Mouse (Mus musculus) forebrain, embryonic 11.5 days (tissue): ENCODE measurements around the gene Cyb5r1. TPM values are rescaled to one million over a fixed set of nuclear protein-coding genes. Genes with fewer than 3 reads are reported as not detected.

ENCODE experiments used
- ATAC-seq: fragments of 200-750 bp; cut with Nextera tagmentation; replicated peaks from 2 replicates; pipeline ENCODE4 v1.8.0; 2017; ENCODE audit warnings: moderate TSS enrichment; ENCODE audit not compliant: low FRiP score
- DNase-seq: peaks from one replicate; pipeline ENCODE4 v3.0.0-alpha.2; 2017; ENCODE audit warnings: low spot score
- H3K27ac ChIP-seq: fragments of 300-500 bp; sonication (generic); 2 replicates; pipeline ENCODE4 v1.5.1; 2014; ENCODE audit warnings: low read depth, low read length
- H3K27me3 ChIP-seq: fragments of 300-500 bp; sonication (generic); 2 replicates; pipeline ENCODE4 v1.6.1; 2014; ENCODE audit warnings: mild to moderate bottlenecking, low read length, mixed read lengths; ENCODE audit not compliant: control insufficient read depth, insufficient read depth
- H3K36me3 ChIP-seq: fragments of 300-500 bp; sonication (generic); 2 replicates; pipeline ENCODE4 v1.6.1; 2014; ENCODE audit warnings: mild to moderate bottlenecking, low read length, moderate library complexity, mixed read lengths; ENCODE audit not compliant: control insufficient read depth, insufficient read depth
- H3K4me1 ChIP-seq: fragments of 300-500 bp; sonication (generic); replicated peaks from 2 replicates; pipeline ENCODE4 v1.6.1; 2014; ENCODE audit warnings: low read length, mixed read lengths; ENCODE audit not compliant: control insufficient read depth, insufficient read depth
- H3K4me2 ChIP-seq: fragments of 300-500 bp; sonication (generic); 2 replicates; pipeline ENCODE4 v1.6.1; 2014; ENCODE audit warnings: low read depth, mild to moderate bottlenecking, low read length, moderate library complexity, mixed read lengths; ENCODE audit not compliant: severe bottlenecking
- H3K4me3 ChIP-seq: fragments of 300-500 bp; sonication (generic); 2 replicates; pipeline ENCODE4 v1.5.1; 2014; ENCODE audit warnings: low read depth, low read length
- H3K9ac ChIP-seq: fragments of 300-500 bp; sonication (generic); 2 replicates; pipeline ENCODE4 v1.6.1; 2014; ENCODE audit warnings: low read length
- H3K9me3 ChIP-seq: fragments of 300-500 bp; sonication (generic); 2 replicates; pipeline ENCODE4 v1.6.1; 2016; ENCODE audit warnings: low read length, mixed read lengths; ENCODE audit not compliant: control insufficient read depth
- WGBS: fragments of 180-500 bp; shearing (Covaris S2); extraction: QIAGEN DNeasy Blood & Tissue Kit; methylation state at CpG from one replicate; pipeline ENCODE4 v1.1.7; 2014; 5-methylcytosine and 5-hydroxymethylcytosine counted together
- polyA plus RNA-seq: library from polyadenylated mRNA; unstranded; fragments of >200 nt; fragmentation: Nextera tagmentation; extraction: Ambion mirVana; gene quantifications from 2 replicates; pipeline ENCODE4 v1.2.1, GENCODE M21; 2014

The Cyb5r1 gene
- polyA plus RNA-seq, 1 experiment from 2014 or later, result 25.8 TPM

DNA sequence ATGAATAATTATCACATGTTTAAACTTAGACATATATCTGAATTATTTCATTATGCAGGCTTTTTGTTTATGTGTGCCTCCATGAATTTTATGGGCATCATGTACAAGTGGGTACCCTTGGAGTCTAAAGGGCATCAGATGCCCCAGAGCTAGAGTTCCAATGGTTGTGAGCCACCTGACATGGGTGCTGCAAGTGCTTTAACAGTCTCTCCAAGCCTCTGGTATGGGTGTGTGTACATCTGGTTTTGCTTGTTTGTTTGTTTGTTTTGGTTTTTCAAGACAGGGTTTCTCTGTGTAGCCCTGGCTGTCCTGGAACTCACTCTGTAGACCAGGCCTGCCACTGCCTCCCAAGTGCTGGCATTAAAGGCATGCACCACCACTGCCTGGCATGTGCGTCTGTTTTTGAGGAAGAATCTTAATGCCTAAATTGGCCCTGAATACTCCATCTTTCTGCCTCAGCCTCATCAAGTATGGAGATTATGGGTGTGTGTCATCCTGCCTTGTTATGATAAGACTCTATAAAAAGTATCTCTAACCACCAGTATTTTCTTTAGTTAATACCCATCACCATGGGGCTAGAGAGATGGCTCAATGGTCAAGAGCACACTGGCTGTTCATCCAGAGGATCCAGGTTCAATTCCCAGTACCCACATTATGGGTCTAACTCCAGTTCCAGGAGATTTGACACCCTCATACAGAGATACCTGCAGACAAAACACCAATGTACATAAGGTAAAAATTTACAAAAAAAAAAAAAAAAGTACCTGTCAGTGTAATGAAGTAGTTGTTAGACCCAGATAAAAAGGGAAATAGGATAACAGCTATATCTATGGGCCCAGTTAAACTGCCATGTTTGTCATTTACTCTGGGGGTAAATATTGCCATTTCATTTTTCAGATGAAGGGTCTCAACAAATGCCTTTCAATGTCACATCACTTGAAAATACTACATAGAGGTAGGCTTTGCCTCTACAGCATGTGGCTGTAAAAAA, 55.2 kb downstream of the Cyb5r1 start:
- ATAC-seq (no peak), DNase-seq (no peak)

More for the DNA sequence above, 55.2 kb downstream of the Cyb5r1 start:
- WGBS, result 90% methylated on average over 1 of the region's 1 CpGs
- peaks cover 3% of the 10 kb centered on the region; the same call in 1 of the 2 replicates for H3K4me1 ChIP-seq
- H3K9ac ChIP-seq, result no peak overlapping the region
- H3K9me3 ChIP-seq, result no peaks in the 10 kb centered on the region
- no peaks in the 10 kb centered on the region for H3K27me3 ChIP-seq
- H3K4me3 ChIP-seq, result no peak overlapping the region
- H3K27ac ChIP-seq, result no peak overlapping the region
- no peak overlapping the region for H3K4me2 ChIP-seq
- peaks cover 3% of the 10 kb centered on the region; the same call in 1 of the 2 replicates for H3K36me3 ChIP-seq

Other genes with a start within 250 kb of the Cyb5r1 start
- gene Chil1, start 223.4 kb upstream of the Cyb5r1 start, polyA plus RNA-seq, result 0.27 and 0.65 TPM in 2 replicates
- gene Mybph, start 212.1 kb upstream of the Cyb5r1 start, polyA plus RNA-seq, result not detected in 2 replicates
- gene Adora1, start 170.1 kb upstream of the Cyb5r1 start, polyA plus RNA-seq, result 0.59 and 0.84 TPM in 2 replicates
- gene Myog, start 115.6 kb upstream of the Cyb5r1 start, polyA plus RNA-seq, result not detected in 2 replicates
- gene Ppfia4, start 72.6 kb upstream of the Cyb5r1 start, polyA plus RNA-seq, result 1.7 and 2.5 TPM in 2 replicates
- gene Tmem183a, start 43.6 kb upstream of the Cyb5r1 start, polyA plus RNA-seq, result 133 and 145 TPM in 2 replicates
- gene 4933406M09Rik, start 19.6 kb upstream of the Cyb5r1 start, polyA plus RNA-seq, result not detected in 2 replicates
- 77.0 and 77.8 TPM in 2 replicates for gene Adipor1, start 9.8 kb downstream of the Cyb5r1 start, polyA plus RNA-seq
- 34.1 and 36.3 TPM in 2 replicates for gene Klhl12, start 50.0 kb downstream of the Cyb5r1 start, polyA plus RNA-seq
- gene Rabif, start 89.1 kb downstream of the Cyb5r1 start, polyA plus RNA-seq, result 42.7 and 45.3 TPM in 2 replicates
- gene Mgat4e, start 144.1 kb downstream of the Cyb5r1 start, polyA plus RNA-seq, result not detected in 2 replicates
- 83.9 and 84.4 TPM in 2 replicates for gene Kdm5b, start 154.6 kb downstream of the Cyb5r1 start, polyA plus RNA-seq
- gene Syt2, start 241.1 kb downstream of the Cyb5r1 start, polyA plus RNA-seq, result 0.84 and 0.95 TPM in 2 replicates